Mouse (Mus musculus): Measurements from ENCODE around the gene Ppp1r1c. TPM values are rescaled to one million over a fixed set of nuclear protein-coding genes. Genes with fewer than 3 reads are reported as not detected.

The Ppp1r1c gene
- total and polyA plus RNA-seq, 2 experiments from 2014 or later, result not detected

GRCm38 (mm10) chr2:79865275-79865999 lies 157.9 kb downstream of the Ppp1r1c start:
- Histone ChIP-seq H3K4me2 (ENCODE audit: low read depth, low read length) (no peak overlapping the region), H3K4me1 (ENCODE audit: control insufficient read depth, insufficient read depth) (no peaks in the 10 kb centered on the region), H3K9me3 (replicated peaks; ENCODE audit: control insufficient read depth, low read length) (no peaks in the 10 kb centered on the region), H3K27ac (ENCODE audit: low read depth) (no peak overlapping the region), H3K9ac (replicated peaks; ENCODE audit: low read depth, low read length) (no peak overlapping the region), H3K36me3 (replicated peaks; ENCODE audit: control insufficient read depth, insufficient read depth, low read length) (no peaks in the 10 kb centered on the region), H3K27me3 (ENCODE audit: control insufficient read depth, insufficient read depth, low read length) (no peaks in the 10 kb centered on the region), H3K4me3 (ENCODE audit: low read depth, low read length) (no peak overlapping the region)
- DNase-seq (ENCODE audit: low spot score) (peak; percentile 48), ATAC-seq (ENCODE audit: insufficient read depth, low read depth) (no peak)
- no peak for TF ChIP-seq EP300 (IDR thresholded peaks at IDR 0.05; ENCODE audit: low read depth)
- peak; percentile 86 for TF ChIP-seq CTCF (IDR thresholded peaks at IDR 0.05; ENCODE audit: low read depth)
- 38% methylated on average over 9 of the region's 9 CpGs for WGBS

Other genes with a start within 250 kb of the Ppp1r1c start
- 10.5 and 11.6 TPM in 2 replicates for gene Itprid2, start 72.4 kb upstream of the Ppp1r1c start, total RNA-seq (2014; rRNA removed; ENCODE audit: low replicate concordance)
- 3.4 and 4.0 TPM in 2 replicates for gene Itprid2, start 72.4 kb upstream of the Ppp1r1c start, polyA plus RNA-seq (2015; fragmentation: Nextera tagmentation; extraction: Ambion mirVana)